Mouse (Mus musculus) cerebellum, postnatal 4 days (tissue): ENCODE measurements around the gene Plin5.

ENCODE experiments used
- DNase-seq, 2 experiments: peaks; one replicate each; pipeline ENCODE4 v3.0.0; 2022; ENCODE audit warnings: low spot score in 2 of 2, mixed read lengths in 1 of 2

The Plin5 gene

GRCm38 (mm10) chr17:56133457-56134363, 16.3 kb upstream of the Plin5 start:
- DNase-seq, result no peak

GRCm38 (mm10) chr17:56132661-56133060, 15.3 kb upstream of the Plin5 start:
- DNase-seq, result peak; percentile 56 to 77

- DNase-seq, result peak; percentile 53 to 77
Measured at GRCm38 (mm10) chr17:56131814-56132213, 14.4 kb upstream of the Plin5 start.

GRCm38 (mm10) chr17:56131136-56131535, 13.7 kb upstream of the Plin5 start:
- DNase-seq, result no peak

- DNase-seq, result no peak
Measured at GRCm38 (mm10) chr17:56128246-56128645, 10.8 kb upstream of the Plin5 start.

GRCm38 (mm10) chr17:56126175-56126574, 8.8 kb upstream of the Plin5 start:
- DNase-seq, result no peak

- no peak for DNase-seq
Measured at GRCm38 (mm10) chr17:56125276-56125630, 7.9 kb upstream of the Plin5 start.

- peak in 1 of 2 experiments; percentile 60 for DNase-seq
Measured at GRCm38 (mm10) chr17:56124377-56125275, 7.2 kb upstream of the Plin5 start.

GRCm38 (mm10) chr17:56123681-56124340, 6.4 kb upstream of the Plin5 start:
- DNase-seq, result no peak

GRCm38 (mm10) chr17:56123161-56123560, 5.8 kb upstream of the Plin5 start:
- no peak for DNase-seq

- DNase-seq, result no peak
Measured at GRCm38 (mm10) chr17:56121826-56122225, 4.4 kb upstream of the Plin5 start, which contains the start of gene Lrg1. Gene Lrg1, minus strand, starts transcription at chr17:56122001.

- DNase-seq, result peak in 1 of 2 experiments; percentile 38
Measured at GRCm38 (mm10) chr17:56119981-56120880, 2.8 kb upstream of the Plin5 start.

GRCm38 (mm10) chr17:56119431-56119830, 2.0 kb upstream of the Plin5 start:
- no peak for DNase-seq

GRCm38 (mm10) chr17:56116193-56116592, 1.2 kb downstream of the Plin5 start:
- no peak for DNase-seq

GRCm38 (mm10) chr17:56112743-56113142, 4.7 kb downstream of the Plin5 start:
- DNase-seq, result no peak

- DNase-seq, result peak; percentile 47 to 65
Measured at GRCm38 (mm10) chr17:56111864-56112263, 5.5 kb downstream of the Plin5 start.

GRCm38 (mm10) chr17:56111021-56111420, 6.4 kb downstream of the Plin5 start:
- no peak for DNase-seq

GRCm38 (mm10) chr17:56110571-56110970, 6.8 kb downstream of the Plin5 start:
- peak in 1 of 2 experiments; percentile 49 for DNase-seq

- no peak for DNase-seq
Measured at GRCm38 (mm10) chr17:56109219-56110051, 8.0 kb downstream of the Plin5 start, which contains the start of gene Plin4. Gene Plin4, minus strand, starts transcription at chr17:56109803.
